Mouse (Mus musculus): ENCODE measurements around the gene Hint1. TPM values are rescaled to one million over a fixed set of nuclear protein-coding genes. Genes with fewer than 3 reads are reported as not detected.

Gene Hint1
- total RNA-seq, 1 experiment from 2014 or later, result 473 TPM

DNA sequence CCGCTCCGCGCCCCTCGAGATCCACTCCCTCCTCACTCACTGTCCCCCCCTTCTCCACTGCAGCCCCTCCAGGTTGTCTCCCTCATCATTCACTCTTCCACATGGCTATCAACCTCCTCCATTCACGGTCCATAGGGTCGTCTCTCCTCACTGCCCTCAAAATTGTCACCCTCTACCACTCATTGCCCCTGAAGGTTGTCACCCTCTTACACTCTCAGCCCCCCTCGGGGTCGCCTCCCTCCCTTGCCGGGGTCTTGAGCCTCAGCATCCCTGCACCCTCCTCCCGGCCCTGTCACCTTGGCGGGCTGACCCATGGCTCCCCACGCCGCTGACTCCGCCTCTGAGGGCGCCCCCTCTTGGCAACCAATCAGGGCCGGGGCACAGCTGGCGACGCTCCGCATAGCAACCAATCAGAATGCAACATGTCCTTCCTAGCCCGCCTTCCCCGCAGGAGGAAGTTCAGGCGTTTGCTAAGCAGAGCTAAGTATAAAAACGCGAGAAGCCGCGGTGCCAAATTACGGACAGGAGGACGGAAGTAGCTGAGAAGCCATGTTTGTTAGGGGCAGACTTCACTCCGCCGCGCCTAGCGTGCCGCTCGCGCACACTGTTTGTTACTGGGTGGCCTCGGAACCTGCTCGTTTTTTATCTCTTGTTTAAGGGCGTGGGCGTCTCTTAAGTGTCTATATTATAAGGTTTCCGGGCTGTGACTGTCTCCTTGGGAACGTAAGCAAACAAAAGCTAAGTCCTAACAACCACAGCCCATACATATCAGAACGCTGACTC is 5.7 kb upstream of the Hint1 start, which contains the start of gene Lyrm7:
Gene Lyrm7 (minus strand): TSS at position 661 of the 783 bp plus-strand sequence.
- peak; percentile 96 for ATAC-seq (replicated peaks; ENCODE audit: low read depth, poor library complexity, severe bottlenecking)

DNA sequence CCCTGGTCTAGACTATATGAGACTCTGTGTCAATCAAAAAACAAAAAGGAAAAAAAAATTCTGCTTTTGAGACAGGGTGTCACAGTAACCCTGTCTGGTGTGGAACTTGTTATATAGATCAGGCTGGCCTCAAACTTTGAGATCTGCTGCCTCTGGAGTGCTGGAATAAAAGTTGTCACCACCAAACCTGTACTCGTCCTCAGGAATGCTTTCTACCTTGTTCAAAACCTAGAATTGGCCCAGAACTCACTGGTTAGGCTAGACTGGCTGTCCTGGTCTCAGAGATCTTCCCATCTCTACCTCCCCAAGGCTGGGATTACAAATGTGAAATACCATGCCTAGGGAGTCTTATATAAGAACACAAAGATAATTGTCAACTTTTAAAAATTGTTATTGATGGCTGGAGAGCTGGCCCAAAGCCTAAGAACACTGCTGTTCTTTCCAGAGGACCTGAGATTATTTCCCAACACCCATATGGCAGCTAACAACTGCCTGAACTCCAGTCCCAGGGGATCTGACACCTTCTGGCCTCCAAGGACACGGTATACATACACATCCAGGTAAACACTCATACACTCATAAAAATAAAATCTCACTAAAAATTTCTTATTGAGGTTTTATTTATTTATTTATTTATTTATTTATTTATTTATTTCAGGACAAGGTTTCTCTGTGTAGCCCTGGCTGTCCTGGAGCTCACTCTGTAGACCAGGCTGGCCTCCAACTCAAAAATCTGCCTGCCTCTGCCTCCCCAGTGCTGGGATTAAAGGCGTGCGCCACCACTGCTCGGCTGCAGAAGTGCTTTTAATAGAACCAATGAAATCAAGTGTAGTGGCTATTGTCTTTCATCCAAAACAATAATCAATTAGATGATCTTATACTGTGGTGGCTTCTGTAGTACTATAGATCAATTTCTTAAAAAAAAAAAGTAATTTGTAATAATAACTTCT is 4.4 kb upstream of the Hint1 start:
- no peak for ATAC-seq (replicated peaks; ENCODE audit: low read depth, poor library complexity, severe bottlenecking)

DNA sequence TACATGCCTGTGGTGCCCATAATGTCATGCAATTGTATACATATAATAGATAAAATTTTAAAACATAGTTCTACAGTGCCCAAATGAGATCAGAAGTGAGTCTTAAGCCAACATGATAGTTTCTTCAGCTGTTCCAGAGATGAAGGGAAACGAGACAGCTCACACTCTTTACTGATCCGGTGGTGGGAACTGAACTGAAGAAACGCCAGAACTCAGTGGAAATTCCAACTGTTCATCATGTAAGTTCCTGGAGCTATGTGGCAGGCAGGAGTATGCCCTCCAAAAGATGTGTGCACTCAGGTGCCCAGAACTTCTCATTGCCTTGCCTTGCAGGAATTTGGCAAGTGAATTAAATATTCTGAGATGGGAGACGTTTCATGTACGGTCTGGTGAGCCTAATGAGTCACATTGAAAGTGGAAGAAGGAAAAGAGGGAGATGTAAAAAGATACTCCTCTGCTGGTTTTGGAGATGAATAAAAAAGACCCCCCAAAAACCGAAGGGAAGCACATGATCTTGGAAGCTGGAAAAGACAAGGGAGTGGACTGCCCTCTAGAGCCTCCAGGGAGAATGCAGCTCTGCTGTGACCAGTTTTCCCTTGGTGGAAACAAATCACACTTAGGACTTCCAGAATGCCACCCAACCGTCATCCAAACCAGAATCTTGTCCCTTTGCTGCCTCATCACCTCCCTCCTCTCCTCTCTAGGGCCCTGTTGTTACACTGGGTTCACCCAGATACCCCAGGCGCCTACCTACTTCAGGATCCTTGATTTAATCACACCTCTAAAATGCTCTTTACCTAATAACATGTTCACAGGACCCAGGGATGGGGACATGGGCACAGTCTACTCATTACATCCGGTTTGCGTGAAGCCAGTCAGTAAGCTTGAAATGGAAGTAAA is 3.3 kb upstream of the Hint1 start:
- ATAC-seq (replicated peaks; ENCODE audit: low read depth, poor library complexity, severe bottlenecking), result 0 out of 2 replicates have a peak, but pooled peaks have one; percentile 15

DNA sequence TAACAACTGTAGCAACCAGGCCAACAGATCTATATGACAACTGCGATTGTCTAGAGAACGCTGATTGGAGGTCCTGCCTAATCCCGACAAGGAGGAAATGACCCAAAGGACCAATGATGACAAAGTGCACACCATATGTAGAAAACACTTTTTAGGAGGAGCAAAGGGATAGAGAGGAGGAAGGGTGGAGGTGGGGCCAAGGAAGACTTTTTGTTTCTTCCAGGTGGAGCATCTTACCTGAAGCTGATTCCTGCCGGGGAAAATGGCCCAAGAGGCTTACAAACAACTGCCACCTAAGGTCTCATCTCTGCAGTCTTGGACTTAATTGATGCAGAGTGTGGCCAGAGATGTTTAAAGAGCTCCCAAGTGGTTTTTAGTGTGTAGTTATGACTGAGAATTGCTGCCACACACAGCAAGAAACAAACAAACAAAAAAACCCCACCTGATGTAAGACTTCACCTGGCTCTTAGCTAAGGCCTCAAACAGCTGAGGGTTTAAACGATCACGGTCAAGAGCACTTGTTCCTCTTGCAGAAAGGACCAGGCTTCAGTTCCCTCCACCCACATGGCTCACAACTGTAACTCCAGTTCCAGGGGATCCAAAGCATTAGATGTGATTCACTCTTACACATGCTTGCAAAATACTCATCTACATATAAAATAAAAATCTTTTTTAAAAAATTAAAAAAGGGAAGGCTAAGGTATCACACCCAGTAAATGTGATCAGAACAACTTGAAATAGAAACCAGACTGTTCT is 675 bp upstream of the Hint1 start:
- ATAC-seq (replicated peaks; ENCODE audit: low read depth, poor library complexity, severe bottlenecking), result no peak

DNA sequence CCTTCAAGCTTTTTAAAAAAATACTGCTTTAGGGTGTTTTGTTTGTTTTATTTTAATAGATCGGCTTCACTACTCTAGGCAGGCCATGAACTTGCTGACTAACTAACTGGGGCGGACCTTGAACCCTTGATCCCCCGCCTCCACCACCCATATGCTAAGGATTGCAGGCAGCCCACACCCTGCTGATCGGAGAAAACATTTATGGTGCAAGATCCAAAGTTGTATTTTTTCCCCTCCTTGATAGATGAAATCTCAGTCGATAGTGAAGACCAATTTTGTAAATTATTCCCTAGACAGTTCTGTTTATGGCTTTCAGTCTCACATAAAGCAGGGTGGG is 834 bp downstream of the Hint1 start:
- ATAC-seq (replicated peaks; ENCODE audit: low read depth, poor library complexity, severe bottlenecking), result no peak

DNA sequence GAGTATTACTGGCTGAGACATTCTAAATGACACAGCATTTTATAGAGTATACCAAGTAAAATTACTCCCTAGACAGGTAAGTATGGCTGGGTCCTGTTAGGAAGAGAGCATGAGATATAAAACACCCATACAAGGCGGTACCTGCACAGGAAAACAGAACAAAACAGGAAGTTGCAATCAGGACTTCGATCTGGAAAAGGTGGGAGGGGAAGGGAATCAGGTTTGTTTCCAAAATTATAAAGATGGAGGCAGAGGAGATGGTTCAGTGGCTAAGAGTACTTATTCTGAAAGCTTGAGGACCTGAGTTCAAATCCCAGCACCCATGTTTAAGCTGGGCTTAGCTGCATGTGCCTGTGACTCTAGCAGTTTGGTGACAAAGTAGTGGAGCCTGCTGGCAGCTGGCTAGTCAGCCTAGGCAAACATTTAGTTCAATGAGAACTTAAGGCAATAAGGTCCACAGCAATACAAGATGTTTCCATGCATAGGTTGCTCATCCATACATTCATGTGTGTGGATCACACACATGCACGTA is 1.8 kb downstream of the Hint1 start:
- ATAC-seq (replicated peaks; ENCODE audit: low read depth, poor library complexity, severe bottlenecking), result no peak

DNA sequence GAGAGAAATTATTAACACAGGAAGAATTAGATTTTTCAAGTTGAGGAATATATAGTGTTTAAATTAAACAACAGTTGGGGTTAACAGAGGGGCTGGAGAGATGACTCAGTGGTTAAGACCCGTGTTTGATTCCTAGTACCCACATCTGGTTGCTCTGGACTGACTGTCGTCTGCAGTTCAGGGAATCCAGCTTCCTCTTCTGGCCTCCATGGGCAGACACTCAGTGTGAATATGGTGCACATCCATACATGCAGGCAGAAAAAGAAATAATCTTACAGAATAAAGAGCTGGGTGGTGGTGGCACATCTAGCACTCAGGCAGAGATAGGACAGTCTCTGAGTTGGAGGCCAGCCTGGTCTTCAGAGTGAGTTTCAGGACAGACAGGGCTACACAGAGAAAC is 2.3 kb downstream of the Hint1 start:
- no peak for ATAC-seq (replicated peaks; ENCODE audit: low read depth, poor library complexity, severe bottlenecking)

DNA sequence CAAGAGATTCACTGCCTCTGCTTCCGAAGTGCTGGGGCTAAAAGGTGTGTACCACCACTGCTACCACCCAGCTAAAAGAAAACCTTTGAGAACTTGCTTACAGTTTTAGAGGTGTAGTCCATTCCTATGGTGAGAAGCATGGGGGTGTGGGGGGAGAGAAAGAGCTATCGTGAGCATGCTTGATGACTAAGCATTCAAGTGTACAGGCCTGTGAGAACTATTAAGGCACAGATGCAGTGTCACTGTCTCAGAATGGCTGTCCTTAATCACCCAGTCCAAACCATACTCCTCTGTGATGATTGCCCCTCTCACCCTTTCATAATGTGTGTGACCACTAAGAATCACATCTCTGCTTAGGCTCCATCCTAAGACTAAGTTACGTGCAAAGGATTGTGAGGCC is 3.1 kb downstream of the Hint1 start:
- no peak for ATAC-seq (replicated peaks; ENCODE audit: low read depth, poor library complexity, severe bottlenecking)

DNA sequence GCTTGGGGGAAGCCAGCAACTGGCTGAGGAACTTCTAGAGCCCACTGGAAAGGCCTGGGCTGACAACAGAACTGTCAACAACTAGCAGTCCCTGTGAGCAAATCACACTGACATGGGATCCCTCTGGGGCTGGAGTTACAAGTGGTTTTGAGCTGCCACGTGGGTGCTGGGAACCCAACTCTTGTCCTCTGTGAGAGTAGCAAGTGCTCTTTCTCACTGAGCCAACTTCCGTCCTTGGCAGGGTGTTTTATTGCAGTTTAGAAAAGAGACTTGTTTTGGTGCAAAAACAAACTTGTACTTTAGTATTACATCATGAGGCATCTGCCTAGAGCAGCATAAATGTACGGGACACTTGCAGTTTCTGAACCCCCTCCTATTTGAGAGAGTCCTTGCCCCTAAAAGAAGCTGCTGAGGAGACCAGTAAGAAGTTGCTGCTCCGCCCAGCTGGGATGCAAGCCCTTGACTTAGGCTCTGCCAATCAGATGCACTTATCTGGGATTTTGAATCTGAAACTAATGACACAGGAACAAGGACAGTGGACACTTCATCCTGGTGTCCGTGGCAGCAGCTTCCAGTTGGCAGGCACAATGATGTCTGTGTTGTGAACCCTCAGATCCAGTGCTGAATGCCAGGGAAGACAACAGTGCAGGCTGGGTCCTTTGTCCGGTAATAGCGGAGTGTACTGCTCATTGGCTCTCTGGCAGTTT is 5.8 kb downstream of the Hint1 start:
- ATAC-seq (replicated peaks; ENCODE audit: low read depth, poor library complexity, severe bottlenecking), result no peak

DNA sequence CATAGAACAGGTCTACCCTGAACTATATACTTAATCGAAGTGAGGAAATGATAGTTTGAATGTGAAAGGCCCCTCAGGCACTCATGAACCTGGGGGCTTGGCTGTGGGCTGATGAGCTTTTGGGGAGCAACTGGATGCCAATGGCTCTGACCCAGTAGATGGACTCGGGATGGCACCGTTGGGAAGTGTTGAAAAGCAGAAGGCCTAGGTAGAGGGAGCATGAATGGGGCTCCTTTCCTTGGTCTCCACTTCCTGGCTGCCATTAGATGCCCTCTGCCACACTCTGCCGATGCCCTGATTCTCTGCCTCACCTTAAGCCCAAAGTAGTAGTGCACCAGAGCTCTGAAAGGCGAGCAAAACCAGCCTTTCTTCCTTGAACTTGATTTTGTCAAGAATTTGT is 9.8 kb downstream of the Hint1 start:
- no peak for ATAC-seq (replicated peaks; ENCODE audit: low read depth, poor library complexity, severe bottlenecking)

DNA sequence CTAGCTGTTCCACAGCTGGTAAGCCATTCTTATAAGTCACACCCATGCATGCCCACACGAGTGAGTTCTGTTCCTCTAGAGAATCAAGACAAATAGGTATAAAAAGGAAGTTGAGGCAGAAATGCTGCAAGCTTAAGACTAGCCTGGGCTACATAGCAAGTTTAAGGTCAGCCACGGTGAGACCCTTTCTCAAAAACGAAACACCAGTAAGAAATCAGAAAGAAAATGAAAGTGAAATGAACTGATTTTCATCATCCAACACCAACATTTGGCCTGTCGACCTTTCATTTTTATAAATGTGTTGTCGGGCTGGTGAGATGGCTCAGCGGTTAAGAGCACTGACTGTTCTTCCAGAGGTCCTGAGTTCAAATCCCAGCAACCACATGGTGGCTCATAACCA is 12.7 kb downstream of the Hint1 start:
- no peak for ATAC-seq (replicated peaks; ENCODE audit: low read depth, poor library complexity, severe bottlenecking)

DNA sequence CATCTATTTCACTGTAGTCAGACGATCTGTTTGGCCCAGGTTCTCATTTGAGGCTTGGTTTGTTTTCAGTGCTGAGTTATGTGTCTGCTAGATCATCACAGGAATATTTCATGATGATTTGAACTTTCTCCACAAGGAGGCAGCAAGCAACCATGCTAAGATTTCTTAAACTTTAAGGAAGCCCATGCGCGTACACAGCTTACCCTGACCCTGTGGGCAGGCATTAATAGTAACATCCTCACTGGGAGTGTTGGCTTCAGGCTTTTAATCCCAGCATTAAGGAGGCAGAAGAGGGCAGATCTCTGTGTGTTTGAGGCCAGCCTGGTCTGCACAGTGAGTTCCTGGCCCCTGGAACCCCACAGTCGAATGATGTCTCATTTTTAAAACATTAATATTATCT is 13.3 kb downstream of the Hint1 start:
- ATAC-seq (replicated peaks; ENCODE audit: low read depth, poor library complexity, severe bottlenecking), result peak; percentile 91

DNA sequence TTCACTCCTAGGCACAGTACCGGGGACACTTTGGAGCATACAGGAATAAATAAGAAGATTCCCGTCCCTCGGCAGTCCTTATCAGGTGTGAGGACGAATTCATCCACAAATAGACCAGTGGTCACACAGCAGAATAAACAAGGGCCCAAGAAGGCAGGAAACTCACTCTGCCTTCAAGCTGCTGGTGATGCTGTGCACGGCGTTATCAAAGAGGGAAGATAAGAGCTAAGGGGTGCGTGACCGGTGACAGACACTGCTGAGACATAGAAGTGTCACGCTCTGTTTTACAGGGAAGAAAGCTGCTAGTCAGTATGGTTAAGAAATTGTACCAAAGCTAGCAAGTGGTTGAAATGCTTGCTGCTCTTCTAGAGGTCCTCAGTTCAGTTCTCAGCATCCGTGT is 13.7 kb downstream of the Hint1 start:
- no peak for ATAC-seq (replicated peaks; ENCODE audit: low read depth, poor library complexity, severe bottlenecking)

DNA sequence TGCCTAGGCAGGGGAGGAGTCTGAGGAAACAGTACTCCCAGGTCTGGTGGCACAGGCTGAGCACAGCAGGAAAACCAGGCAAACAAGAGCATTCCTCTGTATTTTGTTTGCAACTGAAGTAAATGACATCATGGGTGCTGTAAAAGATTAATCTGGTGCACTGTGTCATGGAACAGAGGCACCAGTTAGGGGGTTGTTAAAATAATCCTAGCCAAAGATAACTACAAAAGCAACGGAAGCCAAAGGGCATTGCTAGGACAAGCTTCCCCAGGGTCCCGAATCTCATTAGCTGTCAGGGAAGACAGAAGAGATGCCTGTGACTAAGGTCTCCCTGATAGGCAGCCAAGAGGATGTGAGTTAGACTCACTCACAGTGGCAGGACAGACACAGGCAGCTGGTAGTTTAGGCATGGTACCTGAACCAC is 14.9 kb downstream of the Hint1 start:
- ATAC-seq (replicated peaks; ENCODE audit: low read depth, poor library complexity, severe bottlenecking), result no peak

DNA sequence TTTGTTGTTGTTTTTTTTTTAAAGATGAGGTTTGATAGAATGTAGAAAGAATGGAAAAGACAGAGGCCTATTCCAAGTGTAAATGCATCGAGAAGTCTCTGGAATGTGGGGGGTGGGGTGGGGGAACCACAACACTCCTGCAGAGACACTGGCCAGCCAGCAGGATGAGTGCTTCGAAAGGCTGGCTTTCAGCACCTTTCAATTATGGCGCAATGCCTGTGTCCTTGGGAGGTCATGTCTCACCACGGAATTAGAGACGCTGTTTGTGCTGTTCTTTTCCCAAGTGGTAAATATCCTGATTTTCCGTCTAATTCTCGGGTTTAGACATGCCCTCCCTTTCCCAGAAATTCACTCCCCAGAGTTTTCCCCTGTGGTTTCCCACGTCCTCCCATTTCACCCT is 16.5 kb downstream of the Hint1 start:
- ATAC-seq (replicated peaks; ENCODE audit: low read depth, poor library complexity, severe bottlenecking), result no peak

DNA sequence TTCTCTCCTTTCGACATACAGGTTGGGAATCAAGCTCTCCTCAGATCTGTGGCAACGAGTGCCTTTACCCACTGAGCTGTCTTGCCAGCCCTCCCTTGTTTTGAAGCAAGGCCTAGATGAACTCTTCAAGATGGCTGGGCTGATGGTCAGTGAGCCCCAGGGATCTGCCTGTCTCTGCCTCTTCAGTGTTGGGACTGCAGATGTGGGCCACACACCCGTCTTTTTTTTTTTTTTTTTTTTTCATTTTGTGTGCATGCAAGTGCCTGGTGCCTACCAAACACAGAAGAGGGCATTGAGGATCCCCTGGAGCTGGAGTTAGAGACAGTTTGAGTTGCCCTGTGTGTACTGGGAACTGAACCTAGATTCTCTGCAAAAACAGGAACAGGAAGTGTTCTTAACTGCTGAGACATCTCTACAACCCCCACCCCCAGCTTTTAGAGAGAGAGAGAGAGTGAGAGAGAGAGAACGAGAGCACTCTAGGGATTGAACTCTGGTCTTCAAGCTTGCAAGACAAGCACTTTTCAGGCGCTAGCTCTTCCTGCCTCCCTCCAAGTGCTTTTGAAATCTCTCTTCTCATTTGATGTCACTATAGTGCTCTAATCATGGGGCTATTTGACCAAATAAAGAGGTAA is 18.1 kb downstream of the Hint1 start:
- peak; percentile 50 for ATAC-seq (replicated peaks; ENCODE audit: low read depth, poor library complexity, severe bottlenecking)

DNA sequence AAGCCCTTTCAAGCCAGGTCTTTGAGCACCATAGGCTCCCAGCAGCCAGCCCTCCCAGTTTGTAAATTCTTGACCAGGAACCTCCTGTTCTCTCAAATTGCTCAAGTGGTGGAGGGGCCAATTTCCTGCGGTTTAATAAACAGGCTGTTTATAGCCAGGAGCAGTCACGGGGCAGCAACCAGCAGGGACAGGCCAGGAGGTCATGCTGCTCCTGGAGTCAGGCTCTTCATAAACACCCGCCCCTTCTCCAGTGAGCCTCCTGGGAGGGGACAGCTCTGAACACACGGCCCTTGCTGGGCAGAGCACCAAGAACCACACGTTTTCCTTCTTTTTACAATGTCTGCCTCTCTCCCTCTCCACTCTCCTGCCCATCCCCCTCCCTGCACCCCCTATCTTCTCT is 18.8 kb downstream of the Hint1 start:
- ATAC-seq (replicated peaks; ENCODE audit: low read depth, poor library complexity, severe bottlenecking), result peak; percentile 53

DNA sequence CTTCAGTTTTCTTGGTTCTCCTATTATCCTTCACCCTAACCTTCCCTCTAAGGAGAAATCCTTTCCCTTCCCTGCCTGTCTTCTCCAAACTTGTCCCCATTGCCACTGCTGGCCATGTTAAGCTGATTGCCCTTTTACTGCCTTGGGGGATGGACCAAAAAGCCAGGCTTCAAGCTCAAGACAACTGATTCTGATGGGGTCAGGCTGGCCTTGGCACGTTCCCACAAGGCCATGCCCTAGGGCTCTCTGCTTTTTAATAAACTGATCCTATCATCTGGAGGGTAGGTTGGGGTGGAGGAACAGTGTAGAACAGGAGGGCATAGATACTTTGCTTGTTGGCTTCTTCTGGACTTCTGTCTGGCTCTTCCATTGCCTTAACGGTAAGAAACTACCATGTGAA is 19.2 kb downstream of the Hint1 start:
- ATAC-seq (replicated peaks; ENCODE audit: low read depth, poor library complexity, severe bottlenecking), result no peak

All from common myeloid progenitor, adult 5-6 weeks (primary cell).